Mouse (Mus musculus) kidney, embryonic 14.5 days (tissue): ENCODE measurements around the gene Selenoi. TPM values are rescaled to one million over a fixed set of nuclear protein-coding genes. Genes with fewer than 3 reads are reported as not detected.
"Not testable (repeated sequence)": the region's sequence is repeated elsewhere in the genome, so short reads cannot be mapped to it uniquely, and the experiment has no call there.

Experiments used
- ATAC-seq: fragments of 200-750 bp; cut with Nextera tagmentation; 2 replicates; pipeline ENCODE4 v1.8.0; 2017; ENCODE audit warnings: moderate number of reproducible peaks, mild to moderate bottlenecking, moderate TSS enrichment, moderate library complexity; ENCODE audit not compliant: low FRiP score, low TSS enrichment
- H3K27ac ChIP-seq: fragments of 300-500 bp; sonication (generic); 2 replicates; pipeline ENCODE4 v1.5.1; 2014; ENCODE audit warnings: low read depth, mild to moderate bottlenecking, low read length, moderate library complexity, mixed read lengths
- H3K27me3 ChIP-seq: fragments of 300-500 bp; sonication (generic); 2 replicates; pipeline ENCODE4 v1.6.1; 2014; ENCODE audit warnings: mild to moderate bottlenecking, low read length; ENCODE audit not compliant: control insufficient read depth, insufficient read depth
- H3K36me3 ChIP-seq: fragments of 300-500 bp; sonication (generic); 2 replicates; pipeline ENCODE4 v1.6.1; 2014; ENCODE audit warnings: low read length, mixed read lengths; ENCODE audit not compliant: control insufficient read depth, insufficient read depth
- H3K4me1 ChIP-seq: fragments of 300-500 bp; sonication (generic); 2 replicates; pipeline ENCODE4 v1.6.1; 2014; ENCODE audit warnings: low read length, mixed read lengths; ENCODE audit not compliant: control insufficient read depth, insufficient read depth
- H3K4me2 ChIP-seq: fragments of 300-500 bp; sonication (generic); replicated peaks from 2 replicates; pipeline ENCODE4 v1.6.1; 2014; ENCODE audit warnings: low read depth, mild to moderate bottlenecking, low read length
- H3K4me3 ChIP-seq: fragments of 300-500 bp; sonication (generic); 2 replicates; pipeline ENCODE4 v1.5.1; 2014; ENCODE audit warnings: mild to moderate bottlenecking, low read length
- H3K9ac ChIP-seq: fragments of 300-500 bp; sonication (generic); 2 replicates; pipeline ENCODE4 v1.6.1; 2014; ENCODE audit warnings: low read depth, mild to moderate bottlenecking, low read length, moderate library complexity
- H3K9me3 ChIP-seq: fragments of 300-500 bp; sonication (generic); 2 replicates; pipeline ENCODE4 v1.6.1; 2016; ENCODE audit warnings: low read length; ENCODE audit not compliant: control insufficient read depth
- WGBS: fragments of 180-500 bp; shearing (Covaris S2); extraction: QIAGEN DNeasy Blood & Tissue Kit; methylation state at CpG from one replicate; pipeline ENCODE4 v1.1.7; 2014; 5-methylcytosine and 5-hydroxymethylcytosine counted together
- polyA plus RNA-seq: library from polyadenylated mRNA; unstranded; fragments of >200 nt; fragmentation: Nextera tagmentation; extraction: Ambion mirVana; gene quantifications from 2 replicates; pipeline ENCODE4 v1.2.1, GENCODE M21; 2014

The Selenoi gene
- polyA plus RNA-seq, 1 experiment from 2014 or later: 19.1 TPM

DNA sequence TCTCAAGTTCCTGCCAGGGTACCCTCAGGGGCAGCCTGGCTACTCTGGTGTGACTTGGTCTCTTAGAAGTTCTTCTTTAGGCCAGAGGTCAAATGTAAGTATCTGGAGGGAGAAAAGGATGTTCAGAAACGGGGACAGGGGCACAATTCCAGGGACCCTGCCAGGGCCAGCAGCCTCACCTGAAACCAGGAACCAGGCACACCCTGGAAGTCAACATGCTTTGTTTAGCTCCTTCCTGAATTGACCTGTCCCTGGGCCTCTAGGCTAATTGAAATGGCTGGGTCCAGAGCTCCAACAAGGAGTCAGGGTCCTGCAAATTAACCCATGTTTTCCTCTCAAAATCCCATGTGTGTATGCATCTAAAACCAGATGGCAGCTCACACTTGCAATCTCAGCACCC, 27.9 kb upstream of the Selenoi start:
- H3K4me2 ChIP-seq: no peak overlapping the region
- no peaks in the 10 kb centered on the region for H3K9me3 ChIP-seq
- 0 out of 2 replicates have a peak, but pooled peaks cover 2% of the 10 kb centered on the region for H3K4me1 ChIP-seq
- H3K4me3 ChIP-seq: no peak overlapping the region
- H3K27me3 ChIP-seq: no peaks in the 10 kb centered on the region
- no peaks in the 10 kb centered on the region for H3K36me3 ChIP-seq
- no peak for ATAC-seq
- WGBS: 48% methylated on average over 1 of the region's 1 CpGs
- no peak overlapping the region for H3K27ac ChIP-seq
- no peak overlapping the region for H3K9ac ChIP-seq

DNA sequence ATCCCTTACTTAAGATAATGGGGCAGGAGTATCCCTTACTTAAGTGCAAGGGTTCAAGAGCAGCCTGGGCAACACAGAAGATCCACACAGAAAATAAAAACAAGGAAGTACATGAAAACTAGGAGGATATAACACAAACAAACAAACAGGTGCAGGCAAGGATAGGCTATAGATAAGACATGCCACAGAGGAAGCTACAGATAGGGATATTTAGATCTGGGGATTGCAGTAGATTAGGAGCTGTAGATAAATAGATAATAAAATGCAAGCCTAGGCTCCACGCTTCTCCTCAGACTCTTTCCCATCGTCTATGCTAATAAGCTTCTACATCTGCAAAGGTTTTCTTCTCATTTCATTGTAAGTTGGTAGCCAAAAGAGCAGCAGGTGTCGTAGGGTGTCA, 27.3 kb upstream of the Selenoi start:
- H3K27me3 ChIP-seq: no peaks in the 10 kb centered on the region

DNA sequence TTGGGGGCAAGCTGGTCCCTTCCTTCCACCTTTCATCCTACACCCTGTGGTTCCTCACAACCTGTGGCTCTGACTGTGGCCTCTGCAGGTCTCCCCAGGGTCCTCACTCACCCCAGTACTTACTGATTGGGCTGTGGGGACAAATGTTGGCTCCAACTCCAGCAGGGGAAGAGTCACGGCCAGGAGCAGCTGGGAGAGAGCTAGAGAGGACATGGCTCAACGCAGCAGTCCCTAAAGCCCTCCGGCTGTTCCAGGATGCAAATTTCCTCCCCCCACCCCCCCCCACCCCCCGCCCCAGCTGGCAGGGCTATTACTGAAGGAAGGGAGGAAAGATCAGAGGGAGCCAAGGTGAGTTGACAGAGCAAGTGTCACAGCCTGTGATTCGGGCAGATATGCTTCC, 26.9 kb upstream of the Selenoi start, which contains the start of gene Adgrf3:
TSS of gene Adgrf3 (minus strand) at position 230 of the 400 bp plus-strand sequence.
- Histone ChIP-seq H3K27me3 (no peaks in the 10 kb centered on the region), H3K9me3 (no peaks in the 10 kb centered on the region), H3K4me1 (0 out of 2 replicates have a peak, but pooled peaks cover 2% of the 10 kb centered on the region), H3K36me3 (no peaks in the 10 kb centered on the region), H3K27ac (no peak within 1 kb of the TSS), H3K4me3 (no peak within 1 kb of the TSS), H3K9ac (no peak within 1 kb of the TSS), H3K4me2 (no peak within 1 kb of the TSS)
- ATAC-seq: no peak
- WGBS: 16% methylated on average over 5 of the region's 5 CpGs

More for the DNA sequence above, 27.3 kb upstream of the Selenoi start:
- H3K4me2 ChIP-seq: no peak overlapping the region
- H3K9ac ChIP-seq: no peak overlapping the region
- no peak for ATAC-seq
- no peak overlapping the region for H3K4me3 ChIP-seq
- H3K36me3 ChIP-seq: no peaks in the 10 kb centered on the region
- H3K27ac ChIP-seq: no peak overlapping the region
- 61% methylated on average over 3 of the region's 3 CpGs for WGBS
- 0 out of 2 replicates have a peak, but pooled peaks cover 2% of the 10 kb centered on the region for H3K4me1 ChIP-seq
- H3K9me3 ChIP-seq: no peaks in the 10 kb centered on the region

GRCm38 (mm10) chr5:30207276-30207675, 25.1 kb upstream of the Selenoi start:
- Histone ChIP-seq H3K4me3 (no peak overlapping the region), H3K36me3 (no peaks in the 10 kb centered on the region), H3K9ac (no peak overlapping the region), H3K27me3 (no peaks in the 10 kb centered on the region), H3K4me1 (0 out of 2 replicates have a peak, but pooled peaks cover 2% of the 10 kb centered on the region), H3K4me2 (no peak overlapping the region), H3K9me3 (no peaks in the 10 kb centered on the region), H3K27ac (no peak overlapping the region)
- ATAC-seq: no peak
- WGBS: 72% methylated on average over 6 of the region's 6 CpGs

DNA sequence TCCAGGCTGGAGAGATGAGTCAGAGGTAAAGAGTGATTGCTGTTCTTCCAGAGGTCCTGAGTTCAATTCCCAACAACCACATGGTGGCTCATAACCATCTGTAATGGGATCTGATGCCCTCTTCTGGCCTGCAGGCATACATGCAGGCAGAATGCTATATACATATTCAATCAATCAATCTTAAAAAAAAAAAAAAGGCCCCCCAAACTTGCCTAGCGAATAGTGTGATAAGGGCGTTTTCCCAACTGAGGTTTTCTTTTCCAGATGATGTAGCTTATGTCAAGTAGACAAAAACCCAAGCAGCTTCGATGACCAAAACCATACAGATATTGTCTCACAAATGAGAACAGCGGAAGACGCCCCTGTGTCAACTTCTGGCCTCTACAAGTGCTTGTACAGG, 21.6 kb upstream of the Selenoi start:
- not testable (repeated sequence) for H3K9me3 ChIP-seq, H3K36me3 ChIP-seq, H3K9ac ChIP-seq, ATAC-seq, H3K27me3 ChIP-seq, H3K4me3 ChIP-seq, H3K4me2 ChIP-seq, H3K4me1 ChIP-seq, H3K27ac ChIP-seq
- WGBS: 94% methylated on average over 5 of the region's 5 CpGs

GRCm38 (mm10) chr5:30214889-30215288, 17.5 kb upstream of the Selenoi start:
- Histone ChIP-seq H3K4me2 (no peak overlapping the region), H3K9ac (no peak overlapping the region), H3K4me3 (no peak overlapping the region), H3K27me3 (no peaks in the 10 kb centered on the region), H3K4me1 (no peaks in the 10 kb centered on the region), H3K9me3 (no peaks in the 10 kb centered on the region), H3K27ac (no peak overlapping the region), H3K36me3 (no peaks in the 10 kb centered on the region)
- ATAC-seq: 0 out of 2 replicates have a peak, but pooled peaks have one; percentile 16
- WGBS: 14% methylated on average over 4 of the region's 4 CpGs

DNA sequence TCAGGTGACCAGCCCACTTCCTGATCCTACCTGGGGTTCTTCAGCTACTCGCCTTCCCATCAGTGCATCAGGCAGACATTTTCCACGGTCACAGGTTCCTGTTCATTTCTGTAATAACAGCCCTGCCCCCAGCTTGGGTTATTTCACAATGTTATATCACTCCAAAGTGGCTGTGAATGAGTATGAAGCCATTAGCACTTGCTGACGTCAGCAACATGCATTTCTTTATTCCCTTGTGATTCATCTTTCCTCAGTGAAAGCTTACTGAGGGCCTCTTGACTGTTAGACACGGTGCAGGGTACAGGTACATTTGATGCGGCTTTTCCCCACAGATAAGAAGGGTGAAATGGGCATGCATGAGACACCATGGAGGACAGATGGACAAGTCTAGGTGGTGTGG, 16.4 kb upstream of the Selenoi start:
- no peak overlapping the region for H3K4me3 ChIP-seq
- H3K9me3 ChIP-seq: no peaks in the 10 kb centered on the region
- no peak overlapping the region for H3K27ac ChIP-seq
- H3K4me2 ChIP-seq: no peak overlapping the region
- H3K36me3 ChIP-seq: no peaks in the 10 kb centered on the region
- no peak for ATAC-seq
- H3K4me1 ChIP-seq: no peaks in the 10 kb centered on the region
- H3K9ac ChIP-seq: no peak overlapping the region
- H3K27me3 ChIP-seq: no peaks in the 10 kb centered on the region
- 79% methylated on average over 5 of the region's 5 CpGs for WGBS

DNA sequence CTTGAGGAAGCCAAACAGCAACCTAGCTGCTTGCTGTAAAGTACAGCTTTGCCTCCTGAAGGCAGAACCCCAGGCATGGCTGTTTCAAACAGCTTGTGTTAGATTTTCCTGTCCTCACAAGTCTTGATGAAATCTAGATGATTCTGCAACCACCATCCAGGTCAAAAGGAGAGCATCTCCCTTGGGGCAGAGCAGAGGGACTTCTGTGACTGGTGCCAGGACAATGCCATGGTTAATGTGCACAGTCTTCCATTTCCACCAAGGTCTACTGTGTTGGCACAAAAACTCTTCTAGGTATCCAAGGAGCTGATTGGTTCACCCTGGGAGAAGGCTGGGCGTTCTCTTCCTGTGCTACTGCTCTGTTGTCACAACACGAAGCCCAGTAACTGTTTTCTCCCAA, 12.7 kb upstream of the Selenoi start:
- ATAC-seq: no peak
- no peak overlapping the region for H3K4me2 ChIP-seq

GRCm38 (mm10) chr5:30220666-30221065, 11.7 kb upstream of the Selenoi start:
- no peak for ATAC-seq
- no peaks in the 10 kb centered on the region for H3K4me1 ChIP-seq

More for the DNA sequence above, 12.7 kb upstream of the Selenoi start:
- H3K27ac ChIP-seq: no peak overlapping the region
- H3K36me3 ChIP-seq: no peaks in the 10 kb centered on the region
- no peak overlapping the region for H3K9ac ChIP-seq
- no peak overlapping the region for H3K4me3 ChIP-seq
- no peaks in the 10 kb centered on the region for H3K27me3 ChIP-seq
- H3K9me3 ChIP-seq: no peaks in the 10 kb centered on the region
- WGBS: 91% methylated on average over 2 of the region's 2 CpGs
- H3K4me1 ChIP-seq: no peaks in the 10 kb centered on the region

More at GRCm38 (mm10) chr5:30220666-30221065, 11.7 kb upstream of the Selenoi start:
- H3K4me3 ChIP-seq: no peak overlapping the region
- no peaks in the 10 kb centered on the region for H3K9me3 ChIP-seq
- H3K4me2 ChIP-seq: no peak overlapping the region
- H3K36me3 ChIP-seq: no peaks in the 10 kb centered on the region
- no peaks in the 10 kb centered on the region for H3K27me3 ChIP-seq
- 77% methylated on average over 8 of the region's 8 CpGs for WGBS
- H3K9ac ChIP-seq: no peak overlapping the region
- H3K27ac ChIP-seq: no peak overlapping the region
